Mouse (Mus musculus) heart, adult 2 months (tissue): ENCODE results near the gene Tmem179b.
A peak's percentile ranks its signal among the peaks of the same experiment; 100 is the strongest.

Source experiments
- CTCF ChIP-seq: fragments of 200-600 bp; IDR thresholded peaks from 2 replicates; pipeline ENCODE4 v1.8.1; 2022; ENCODE audit warnings: antibody characterized with exemption, mild to moderate bottlenecking, moderate library complexity
- EP300 ChIP-seq: fragments of 200-500 bp; IDR thresholded peaks from 2 replicates; pipeline ENCODE4 v1.6.1; 2011; ENCODE audit warnings: low read depth, low read length, control low read depth; ENCODE audit not compliant: insufficient read depth
- POLR2A ChIP-seq: fragments of 200-500 bp; IDR thresholded peaks from 2 replicates; pipeline ENCODE4 v1.6.1; 2011; ENCODE audit warnings: mild to moderate bottlenecking, low read depth, low read length, control low read depth; ENCODE audit not compliant: insufficient read depth

DNA sequence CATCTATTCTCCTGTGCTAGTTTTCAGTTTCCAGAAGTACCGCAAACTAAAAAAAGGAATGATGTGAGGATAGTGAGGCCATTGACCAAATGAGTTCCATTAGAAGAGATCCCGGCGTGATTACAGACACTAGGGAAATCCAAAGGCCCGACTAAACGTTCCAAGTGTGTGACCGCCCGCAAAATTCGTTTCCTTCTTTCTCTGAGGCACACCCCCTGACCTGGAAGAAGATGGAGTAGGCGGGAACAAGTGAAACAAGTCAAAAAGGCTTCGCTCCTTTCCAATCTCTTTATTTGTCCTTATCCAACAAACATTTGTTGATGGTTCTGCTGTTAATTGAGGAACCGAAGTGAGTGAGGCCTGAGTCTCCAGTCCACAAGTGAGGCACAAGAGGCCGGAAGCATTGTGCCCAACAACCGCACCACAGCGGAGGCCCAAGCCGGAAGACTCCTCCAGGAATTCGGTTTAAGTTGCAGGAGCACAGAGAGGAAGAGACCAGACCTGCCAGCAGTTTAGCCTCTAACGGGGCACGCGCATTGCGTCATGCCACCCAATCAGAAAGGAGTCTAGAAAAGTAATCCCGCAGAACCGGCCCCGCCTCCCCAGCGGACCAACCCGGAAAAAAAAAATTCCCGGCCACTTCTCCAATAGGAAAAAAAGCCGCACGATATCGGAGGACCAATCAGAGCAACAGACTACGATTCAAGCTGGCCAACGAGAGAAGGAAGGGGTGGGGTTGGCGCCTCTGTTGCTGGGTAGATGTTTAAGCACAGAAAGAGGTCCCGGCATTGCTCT lies 44.7 kb upstream of the Tmem179b start, which contains the start of gene Ttc9c:
- TF ChIP-seq CTCF = no peak
- peak; percentile 79 for TF ChIP-seq EP300
- TF ChIP-seq POLR2A = peak; percentile 82
